Mouse (Mus musculus) limb, embryonic 15.5 days (tissue): ENCODE measurements around the gene Raf1. TPM values are rescaled to one million over a fixed set of nuclear protein-coding genes. Genes with fewer than 3 reads are reported as not detected.
"Not testable (repeated sequence)": the region's sequence is repeated elsewhere in the genome, so short reads cannot be mapped to it uniquely, and the experiment has no call there.

Source experiments
- ATAC-seq: fragments of 200-750 bp; cut with Nextera tagmentation; 2 replicates; pipeline ENCODE4 v1.8.0; 2017; ENCODE audit warnings: low read depth, moderate TSS enrichment; ENCODE audit not compliant: insufficient number of reproducible peaks, low FRiP score, low TSS enrichment
- H3K27ac ChIP-seq: fragments of 300-500 bp; sonication (generic); 2 replicates; pipeline ENCODE4 v1.5.1; 2015; ENCODE audit warnings: moderate library complexity, mild to moderate bottlenecking, inconsistent platforms
- H3K27me3 ChIP-seq: fragments of 300-500 bp; sonication (generic); 2 replicates; pipeline ENCODE4 v1.6.1; 2015; ENCODE audit warnings: inconsistent platforms
- H3K36me3 ChIP-seq: fragments of 300-500 bp; sonication (generic); 2 replicates; pipeline ENCODE4 v1.6.1; 2015; ENCODE audit warnings: inconsistent platforms
- H3K4me1 ChIP-seq: fragments of 300-500 bp; sonication (generic); 2 replicates; pipeline ENCODE4 v1.6.1; 2015; ENCODE audit warnings: inconsistent platforms
- H3K4me2 ChIP-seq: fragments of 300-500 bp; sonication (generic); 2 replicates; pipeline ENCODE4 v1.6.1; 2015; ENCODE audit warnings: mild to moderate bottlenecking, inconsistent platforms
- H3K4me3 ChIP-seq: fragments of 300-500 bp; sonication (generic); 2 replicates; pipeline ENCODE4 v1.5.1; 2015; ENCODE audit warnings: mild to moderate bottlenecking, inconsistent platforms
- H3K9ac ChIP-seq: fragments of 300-500 bp; sonication (generic); 2 replicates; pipeline ENCODE4 v1.6.1; 2015; ENCODE audit warnings: inconsistent platforms
- H3K9me3 ChIP-seq: fragments of 300-500 bp; sonication (generic); 2 replicates; pipeline ENCODE4 v1.6.1; 2016; ENCODE audit warnings: inconsistent platforms
- WGBS: fragments of 180-500 bp; shearing (Covaris S2); methylation state at CpG from one replicate; pipeline ENCODE4 v1.1.7; 2015; 5-methylcytosine and 5-hydroxymethylcytosine counted together
- polyA plus RNA-seq: library from polyadenylated mRNA; unstranded; fragments of >200 nt; fragmentation: Nextera tagmentation; extraction: Ambion mirVana; gene quantifications from 2 replicates; pipeline ENCODE4 v1.2.1, GENCODE M21; 2015

Raf1 gene
- polyA plus RNA-seq, 1 experiment from 2014 or later: 87.3 TPM

GRCm38 (mm10) chr6:115649792-115650365, 26.6 kb downstream of the Raf1 start:
- Histone ChIP-seq H3K9ac (no peak overlapping the region), H3K4me3 (no peak overlapping the region), H3K36me3 (no peaks in the 10 kb centered on the region), H3K9me3 (no peaks in the 10 kb centered on the region), H3K27me3 (no peaks in the 10 kb centered on the region), H3K4me1 (peaks cover 11% of the 10 kb centered on the region; the same call in 1 of the 2 replicates), H3K4me2 (no peak overlapping the region), H3K27ac (no peak overlapping the region)
- 83% methylated on average over 1 of the region's 1 CpGs for WGBS
- no peak for ATAC-seq

GRCm38 (mm10) chr6:115643315-115643714, 33.1 kb downstream of the Raf1 start:
- WGBS: 44% methylated on average over 1 of the region's 1 CpGs
- Histone ChIP-seq H3K9ac (no peak overlapping the region), H3K9me3 (no peaks in the 10 kb centered on the region), H3K27ac (no peak overlapping the region), H3K4me1 (no peaks in the 10 kb centered on the region), H3K27me3 (no peaks in the 10 kb centered on the region), H3K36me3 (peaks cover 28% of the 10 kb centered on the region), H3K4me3 (no peak overlapping the region), H3K4me2 (no peak overlapping the region)
- ATAC-seq: no peak

GRCm38 (mm10) chr6:115638188-115638587, 38.2 kb downstream of the Raf1 start:
- not testable (repeated sequence) for H3K4me3 ChIP-seq, H3K4me2 ChIP-seq, H3K9ac ChIP-seq, ATAC-seq, H3K9me3 ChIP-seq, H3K4me1 ChIP-seq, H3K27ac ChIP-seq, H3K27me3 ChIP-seq
- peaks cover 61% of the 10 kb centered on the region for H3K36me3 ChIP-seq
- 95% methylated on average over 7 of the region's 7 CpGs for WGBS

- ATAC-seq: no peak
- Histone ChIP-seq H3K27ac (no peak overlapping the region), H3K4me1 (no peaks in the 10 kb centered on the region), H3K36me3 (peaks cover 74% of the 10 kb centered on the region), H3K4me3 (no peak overlapping the region), H3K9ac (no peak overlapping the region), H3K27me3 (no peaks in the 10 kb centered on the region), H3K4me2 (no peak overlapping the region), H3K9me3 (no peaks in the 10 kb centered on the region)
- WGBS: 97% methylated on average over 2 of the region's 2 CpGs
Measured at GRCm38 (mm10) chr6:115634015-115634414, 42.4 kb downstream of the Raf1 start.

- Histone ChIP-seq H3K9me3 (no peaks in the 10 kb centered on the region), H3K36me3 (peaks cover 79% of the 10 kb centered on the region), H3K4me2 (no peak overlapping the region), H3K27ac (no peak overlapping the region), H3K27me3 (no peaks in the 10 kb centered on the region), H3K4me1 (no peaks in the 10 kb centered on the region), H3K4me3 (no peak overlapping the region), H3K9ac (no peak overlapping the region)
- WGBS: 72% methylated on average over 3 of the region's 3 CpGs
- no peak for ATAC-seq
Measured at GRCm38 (mm10) chr6:115631056-115631795, 45.2 kb downstream of the Raf1 start.

GRCm38 (mm10) chr6:115626121-115626520, 50.3 kb downstream of the Raf1 start:
- ATAC-seq: no peak
- no peaks in the 10 kb centered on the region for H3K4me1 ChIP-seq
- no peak overlapping the region for H3K4me3 ChIP-seq
- H3K36me3 ChIP-seq: peaks cover 88% of the 10 kb centered on the region
- no peak overlapping the region for H3K27ac ChIP-seq
- H3K9me3 ChIP-seq: no peaks in the 10 kb centered on the region
- WGBS: 82% methylated on average over 5 of the region's 5 CpGs
- no peaks in the 10 kb centered on the region for H3K27me3 ChIP-seq
- no peak overlapping the region for H3K9ac ChIP-seq
- no peak overlapping the region for H3K4me2 ChIP-seq

- Histone ChIP-seq H3K27ac (no peak overlapping the region), H3K27me3 (no peaks in the 10 kb centered on the region), H3K9me3 (no peaks in the 10 kb centered on the region), H3K9ac (no peak overlapping the region), H3K4me1 (no peaks in the 10 kb centered on the region), H3K4me3 (no peak overlapping the region), H3K36me3 (peaks cover 99% of the 10 kb centered on the region), H3K4me2 (no peak overlapping the region)
- WGBS: 38% methylated on average over 1 of the region's 1 CpGs
- ATAC-seq: no peak
Measured at GRCm38 (mm10) chr6:115620942-115621341, 55.5 kb downstream of the Raf1 start.

- H3K9ac ChIP-seq: no peak overlapping the region
- H3K9me3 ChIP-seq: no peaks in the 10 kb centered on the region
- no peaks in the 10 kb centered on the region for H3K27me3 ChIP-seq
- H3K27ac ChIP-seq: no peak overlapping the region
- H3K4me2 ChIP-seq: no peak overlapping the region
- 86% methylated on average over 10 of the region's 10 CpGs for WGBS
- ATAC-seq: no peak
- no peak overlapping the region for H3K4me3 ChIP-seq
- no peaks in the 10 kb centered on the region for H3K4me1 ChIP-seq
- H3K36me3 ChIP-seq: peaks cover 97% of the 10 kb centered on the region
Measured at GRCm38 (mm10) chr6:115619818-115620217, 56.6 kb downstream of the Raf1 start.

- Histone ChIP-seq H3K9ac (no peak overlapping the region), H3K27me3 (no peaks in the 10 kb centered on the region), H3K4me1 (no peaks in the 10 kb centered on the region), H3K4me3 (no peak overlapping the region), H3K27ac (no peak overlapping the region), H3K9me3 (no peaks in the 10 kb centered on the region), H3K4me2 (no peak overlapping the region), H3K36me3 (peaks cover 94% of the 10 kb centered on the region)
- WGBS: 87% methylated on average over 3 of the region's 3 CpGs
- no peak for ATAC-seq
Measured at GRCm38 (mm10) chr6:115615983-115616382, 60.5 kb downstream of the Raf1 start.

GRCm38 (mm10) chr6:115613793-115614192, 62.6 kb downstream of the Raf1 start:
- Histone ChIP-seq H3K4me3 (no peak overlapping the region), H3K4me1 (no peaks in the 10 kb centered on the region), H3K9me3 (no peaks in the 10 kb centered on the region), H3K4me2 (no peak overlapping the region), H3K27me3 (no peaks in the 10 kb centered on the region), H3K9ac (no peak overlapping the region), H3K36me3 (peaks cover 87% of the 10 kb centered on the region), H3K27ac (no peak overlapping the region)
- no peak for ATAC-seq

GRCm38 (mm10) chr6:115610301-115610700, 66.1 kb downstream of the Raf1 start:
- Histone ChIP-seq H3K4me2 (no peak overlapping the region), H3K4me1 (no peaks in the 10 kb centered on the region), H3K9me3 (no peaks in the 10 kb centered on the region), H3K27me3 (no peaks in the 10 kb centered on the region), H3K27ac (no peak overlapping the region), H3K9ac (no peak overlapping the region), H3K36me3 (peaks cover 63% of the 10 kb centered on the region), H3K4me3 (no peak overlapping the region)
- WGBS: 91% methylated on average over 5 of the region's 5 CpGs
- 0 out of 2 replicates have a peak, but pooled peaks have one; percentile 26 for ATAC-seq

- WGBS: 72% methylated on average over 3 of the region's 3 CpGs
- Histone ChIP-seq H3K9me3 (no peaks in the 10 kb centered on the region), H3K4me3 (no peak overlapping the region), H3K27ac (no peak overlapping the region), H3K4me2 (no peak overlapping the region), H3K9ac (no peak overlapping the region), H3K4me1 (no peaks in the 10 kb centered on the region), H3K36me3 (peaks cover 58% of the 10 kb centered on the region), H3K27me3 (no peaks in the 10 kb centered on the region)
- no peak for ATAC-seq
Measured at GRCm38 (mm10) chr6:115609121-115609520, 67.3 kb downstream of the Raf1 start.
